27 mouse cellular contexts compared by ENCODE assay signal in the genomic region with DNA sequence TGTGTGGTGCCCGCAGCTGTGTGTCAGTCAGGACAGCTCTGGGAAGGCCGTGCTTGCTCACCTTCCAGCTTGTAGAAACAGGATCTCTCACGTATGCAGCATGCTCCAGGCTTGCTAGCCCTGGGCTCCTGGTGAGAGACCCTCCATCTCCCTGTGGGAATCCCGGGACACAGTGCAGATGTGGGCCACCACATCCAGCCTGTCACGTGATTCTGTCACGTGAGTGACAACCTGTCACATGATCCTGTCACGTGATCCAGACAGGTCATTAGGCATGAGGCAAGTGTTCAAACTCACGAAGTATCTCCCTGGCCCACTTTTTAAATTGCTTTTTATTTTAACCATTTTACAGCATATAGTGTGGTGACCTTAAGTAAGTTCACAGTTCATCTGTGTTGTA. TPM values are rescaled to one million over a fixed set of nuclear protein-coding genes. Genes with fewer than 3 reads are reported as not detected.
DNase-seq lines count a peak whose midpoint lies in the region; ATAC-seq and TF ChIP-seq lines count a peak whose summit lies in the region.
"Had no signal": no experiment of that assay in that cellular context is flagged by ENCODE, and none has a peak within 500 bp of the region (broad histone marks: within the 10 kb centered on the region; RNA-seq: fewer than 3 reads in every experiment).

No protein-coding gene starts in this region.

- no peak for DNase-seq in liver, postnatal 0 days
- DNase-seq in CH12.LX (ENCODE audit: extremely low read depth) (no peak), R1 (ENCODE audit: low read depth, low spot score) (peak; percentile 74)
- no peak for DNase-seq in cerebellum, postnatal 36 days
- no peak for DNase-seq in embryo, embryonic 11 days
- DNase-seq in spleen, postnatal 36 days (ENCODE audit: low spot score in 2 of 2) = no peak
- DNase-seq: adrenal gland, adult 2 months; adrenal gland, postnatal 14 days; B cell, adult 2 months; cerebellum, adult 11 months; cerebellum, adult 2 months; cerebellum, adult 9-11 months; cerebellum, postnatal 25 days; gastrocnemius, postnatal 10 days; gastrocnemius, postnatal 36 days; heart, postnatal 10 days; heart, postnatal 36 days had no signal

- no peaks in the 10 kb centered on the region for H3K79me2 ChIP-seq in CH12.LX (replicated peaks; ENCODE audit: control insufficient read depth, extremely low read depth, insufficient read depth, poor library complexity, severe bottlenecking)

- peak; percentile 42; the same call in 1 of the 2 replicates for ATAC-seq in liver, embryonic 12.5 days
- ATAC-seq in liver, postnatal 0 days = no peak
- ATAC-seq: forebrain, embryonic 13.5 days; forebrain, embryonic 16.5 days; hindbrain, embryonic 16.5 days; intestine, embryonic 15.5 days had no signal

- WGBS in liver, embryonic 12.5 days (ENCODE audit: insufficient replicate concordance) = 83% methylated on average over 8 of the region's 8 CpGs
- 83% methylated on average over 8 of the region's 8 CpGs for WGBS in liver, postnatal 0 days (ENCODE audit: insufficient replicate concordance)

- no peak for TF ChIP-seq CTCF in liver, postnatal 0 days (IDR thresholded peaks at IDR 0.05; ENCODE audit: low read depth)
- TF ChIP-seq CTCF in CH12.LX (conservative IDR thresholded peaks at IDR 0.05 in 1 of 2, IDR thresholded peaks at IDR 0.05 in 1 of 2; ENCODE audit: low read depth in 2 of 2, low read length in 2 of 2) = no peak

- TF ChIP-seq POLR2A in CH12.LX (IDR thresholded peaks at IDR 0.05; ENCODE audit: low read depth, low read length) = no peak

- H3K27ac ChIP-seq in liver, embryonic 12.5 days = no peak overlapping the region
- H3K27ac ChIP-seq in liver, postnatal 0 days (ENCODE audit: low read depth) = no peak overlapping the region
- H3K27ac ChIP-seq in CH12.LX (ENCODE audit: insufficient read depth, low read depth) = no peak overlapping the region
- H3K27ac ChIP-seq: forebrain, embryonic 10.5 days; forebrain, embryonic 13.5 days; heart, embryonic 15.5 days; hindbrain, embryonic 10.5 days; hindbrain, embryonic 13.5 days; intestine, embryonic 15.5 days had no signal

- no peak for TF ChIP-seq EP300 in liver, postnatal 0 days (IDR thresholded peaks at IDR 0.05; ENCODE audit: low read depth)
- TF ChIP-seq EP300 in CH12.LX (IDR thresholded peaks at IDR 0.05; ENCODE audit: low read length) = no peak

- H3K9ac ChIP-seq in liver, embryonic 12.5 days = no peak overlapping the region
- no peak overlapping the region for H3K9ac ChIP-seq in liver, postnatal 0 days (replicated peaks)
- H3K9ac ChIP-seq in CH12.LX (ENCODE audit: insufficient read depth, low read depth) = no peak overlapping the region
- H3K9ac ChIP-seq: forebrain, embryonic 13.5 days; heart, embryonic 12.5 days; heart, embryonic 15.5 days; hindbrain, embryonic 13.5 days; intestine, embryonic 15.5 days had no signal

- no peak overlapping the region for H3K4me2 ChIP-seq in liver, embryonic 12.5 days
- no peak overlapping the region for H3K4me2 ChIP-seq in liver, postnatal 0 days (ENCODE audit: low read depth, low read length)
- no peak overlapping the region for H3K4me2 ChIP-seq in CH12.LX (ENCODE audit: insufficient read depth, low read depth, poor library complexity, severe bottlenecking)
- H3K4me2 ChIP-seq: forebrain, embryonic 13.5 days; heart, embryonic 12.5 days; heart, embryonic 15.5 days; hindbrain, embryonic 13.5 days; intestine, embryonic 15.5 days had no signal

- H3K27me3 ChIP-seq in liver, embryonic 12.5 days (replicated peaks) = no peaks in the 10 kb centered on the region
- H3K27me3 ChIP-seq in liver, postnatal 0 days (ENCODE audit: insufficient read depth, low read length) = no peaks in the 10 kb centered on the region
- no peaks in the 10 kb centered on the region for H3K27me3 ChIP-seq in CH12.LX (replicated peaks)
- H3K27me3 ChIP-seq: forebrain, embryonic 13.5 days; heart, embryonic 12.5 days; heart, embryonic 15.5 days; hindbrain, embryonic 13.5 days; intestine, embryonic 15.5 days had no signal

- H3K36me3 ChIP-seq in liver, embryonic 12.5 days = peaks cover 87% of the 10 kb centered on the region
- peaks cover 42% of the 10 kb centered on the region for H3K36me3 ChIP-seq in liver, postnatal 0 days (replicated peaks; ENCODE audit: insufficient read depth, low read length)
- peaks cover 46 to 81% of the 10 kb centered on the region in 2 experiments for H3K36me3 ChIP-seq in CH12.LX (replicated peaks in 1 of 2; ENCODE audit: control insufficient read depth in 1 of 2, insufficient read depth in 1 of 2, low read length in 1 of 2)

- no peaks in the 10 kb centered on the region for H3K9me3 ChIP-seq in liver, embryonic 12.5 days (replicated peaks)
- no peaks in the 10 kb centered on the region for H3K9me3 ChIP-seq in liver, postnatal 0 days (ENCODE audit: low read length)
- H3K9me3 ChIP-seq in CH12.LX (replicated peaks; ENCODE audit: low read length) = no peaks in the 10 kb centered on the region
- H3K9me3 ChIP-seq: forebrain, embryonic 10.5 days; forebrain, embryonic 13.5 days; heart, embryonic 12.5 days; heart, embryonic 15.5 days; hindbrain, embryonic 10.5 days; hindbrain, embryonic 13.5 days; intestine, embryonic 15.5 days had no signal

- H3K4me3 ChIP-seq in liver, embryonic 12.5 days = no peak overlapping the region
- H3K4me3 ChIP-seq in liver, postnatal 0 days (ENCODE audit: low read depth, low read length) = no peak overlapping the region
- H3K4me3 ChIP-seq in CH12.LX (replicated peaks in 1 of 3; ENCODE audit: low read depth in 2 of 3, low read length in 2 of 3, poor library complexity in 1 of 3) = no peak overlapping the region
- H3K4me3 ChIP-seq: forebrain, embryonic 10.5 days; forebrain, embryonic 13.5 days; heart, embryonic 12.5 days; heart, embryonic 15.5 days; hindbrain, embryonic 10.5 days; hindbrain, embryonic 13.5 days; intestine, embryonic 15.5 days had no signal

- in situ Hi-C loops in CH12.LX (cut with MboI; ENCODE audit: low pct_ligation_motif_present, low pct_unique_long_range_greater_than_20kb, low sequenced_read_pairs) = no loop called here

- dilution Hi-C loops in CH12.LX (cut with MboI; ENCODE audit: extremely low pct_ligation_motif_present, extremely low pct_unique_long_range_greater_than_20kb, low sequenced_read_pairs) = no loop called here

- TF ChIP-seq RAD21 in CH12.LX (IDR thresholded peaks at IDR 0.05; ENCODE audit: low read depth, low read length) = no peak

- peaks cover 8% of the 10 kb centered on the region for H3K4me1 ChIP-seq in liver, embryonic 12.5 days
- no peaks in the 10 kb centered on the region for H3K4me1 ChIP-seq in liver, postnatal 0 days (ENCODE audit: insufficient read depth)
- H3K4me1 ChIP-seq in CH12.LX (ENCODE audit: control insufficient read depth in 1 of 2, insufficient read depth in 2 of 2) = peaks cover 3 to 29% of the 10 kb centered on the region in 2 experiments; a peak in 3 of 4 replicates
- H3K4me1 ChIP-seq: forebrain, embryonic 10.5 days; forebrain, embryonic 13.5 days; heart, embryonic 12.5 days; hindbrain, embryonic 13.5 days; intestine, embryonic 15.5 days had no signal

TF ChIP-seq in CH12.LX, 34 proteins besides CTCF, POLR2A, EP300 and RAD21:
- TF ChIP-seq USF2 (conservative IDR thresholded peaks at IDR 0.05; ENCODE audit: low read depth, low read length) = peak; percentile 76
- no peak for TF ChIP-seq MEF2A (IDR thresholded peaks at IDR 0.05; ENCODE audit: borderline replicate concordance, low read depth, low read length)
- TF ChIP-seq USF1 (IDR thresholded peaks at IDR 0.05; ENCODE audit: low read depth, low read length) = peak; percentile 45

RNA-seq across cellular contexts. Expression of gene Slc30a6, which starts 17.9 kb away (rescaled TPM):
- polyA plus RNA-seq in liver, embryonic 12.5 days (2016; fragmentation: Nextera tagmentation; extraction: Ambion mirVana) = 22.0 and 22.4 TPM in 2 replicates
- 16.5 and 16.9 TPM in 2 replicates for polyA plus RNA-seq in liver, postnatal 0 days (2015; fragmentation: Nextera tagmentation; extraction: Ambion mirVana)
- total RNA-seq in CH12.LX (2012; rRNA removed) (16.2 and 16.8 TPM in 2 replicates), CH12.LX (2014; rRNA removed) (27.2 and 31.5 TPM in 2 replicates)
- polyA plus RNA-seq in CH12.LX (2012; ENCODE audit: insufficient read length, low read depth) = 17.1 and 19.7 TPM in 2 replicates

RNA-seq across cellular contexts. Expression of gene Nlrc4, which starts 45.6 kb away (rescaled TPM):
- polyA plus RNA-seq in liver, embryonic 12.5 days (2016; fragmentation: Nextera tagmentation; extraction: Ambion mirVana) = 0.26 and 0.33 TPM in 2 replicates
- polyA plus RNA-seq in liver, postnatal 0 days (2015; fragmentation: Nextera tagmentation; extraction: Ambion mirVana) = 0.50 and 0.53 TPM in 2 replicates
- total RNA-seq in CH12.LX (2012; rRNA removed) (1.9 and 2.0 TPM in 2 replicates), CH12.LX (2014; rRNA removed) (3.3 and 4.3 TPM in 2 replicates)
- 5.9 and 6.0 TPM in 2 replicates for polyA plus RNA-seq in CH12.LX (2012; ENCODE audit: insufficient read length, low read depth)
